Mouse (Mus musculus): ENCODE measurements at regions not wholly inside any gene's neighbourhood (a gene's known extent, or its start where the extent isn't known, plus 50 kb on each side); places are given as distances from the start of the nearest gene placed in this dataset.

DNA sequence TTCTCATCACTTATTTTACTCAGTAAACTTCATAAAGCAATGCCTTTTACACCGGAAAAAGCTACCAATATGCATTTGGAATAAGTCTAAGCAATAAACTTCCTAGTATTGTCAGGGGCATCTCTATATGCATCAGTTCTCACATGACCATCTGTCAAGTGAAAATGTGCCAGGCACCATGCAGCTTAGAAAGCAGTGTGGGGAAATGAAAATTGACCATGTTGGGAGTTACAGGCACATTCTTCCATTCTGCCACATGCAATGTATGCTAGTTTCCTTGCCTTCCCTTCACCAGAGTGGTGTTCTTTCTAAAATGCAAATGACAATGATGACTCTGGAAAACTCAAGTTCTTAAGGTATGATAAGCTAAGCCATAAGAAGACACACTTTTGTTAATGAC, 1322.9 kb downstream of the Cdh11 start:
- H3K9me3 ChIP-seq = no peaks in the 10 kb centered on the region
- no peak for ATAC-seq (ENCODE audit: low FRiP score)
- no peaks in the 10 kb centered on the region for H3K36me3 ChIP-seq (replicated peaks)
- H3K4me3 ChIP-seq (replicated peaks) = no peak overlapping the region
- no peaks in the 10 kb centered on the region for H3K4me1 ChIP-seq
- no peaks in the 10 kb centered on the region for H3K27me3 ChIP-seq
- H3K9ac ChIP-seq = no peak overlapping the region
- no peak overlapping the region for H3K4me2 ChIP-seq
- 90% methylated on average over 1 of the region's 1 CpGs for WGBS
- H3K27ac ChIP-seq = no peak overlapping the region

DNA sequence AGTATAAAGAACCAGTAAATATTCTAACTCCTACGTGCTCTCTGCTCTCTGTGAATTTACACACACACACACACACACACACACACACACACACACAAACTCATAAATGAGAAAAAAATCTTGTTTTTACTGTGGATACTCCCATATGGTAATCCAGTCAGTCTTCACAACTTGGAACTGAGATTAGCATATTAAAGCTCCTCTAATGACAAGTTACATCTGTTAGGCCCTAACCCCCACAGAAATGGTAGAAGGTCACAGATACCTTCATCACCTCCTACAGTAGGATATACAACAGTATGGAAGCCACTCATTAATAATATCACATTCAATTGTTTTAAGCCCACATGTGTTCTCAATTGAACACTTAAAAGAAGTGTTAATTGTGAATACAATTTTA, 1340.7 kb downstream of the Cdh11 start:
- ATAC-seq (ENCODE audit: low FRiP score) = no peak
- Histone ChIP-seq H3K4me1 (no peaks in the 10 kb centered on the region), H3K36me3 (replicated peaks) (no peaks in the 10 kb centered on the region), H3K27ac (no peak overlapping the region), H3K4me2 (no peak overlapping the region), H3K9ac (no peak overlapping the region), H3K9me3 (no peaks in the 10 kb centered on the region), H3K27me3 (no peaks in the 10 kb centered on the region), H3K4me3 (replicated peaks) (no peak overlapping the region)
- 86% methylated on average over 1 of the region's 1 CpGs for WGBS

- Histone ChIP-seq H3K27me3 (no peaks in the 10 kb centered on the region), H3K4me3 (replicated peaks) (no peak overlapping the region), H3K9me3 (no peaks in the 10 kb centered on the region), H3K4me1 (no peaks in the 10 kb centered on the region), H3K9ac (no peak overlapping the region), H3K4me2 (no peak overlapping the region), H3K36me3 (replicated peaks) (no peaks in the 10 kb centered on the region), H3K27ac (no peak overlapping the region)
- ATAC-seq (ENCODE audit: low FRiP score) = no peak
- WGBS = 91% methylated on average over 2 of the region's 2 CpGs
Measured at GRCm38 (mm10) chr8:101442563-101442962, 1342.9 kb downstream of the Cdh11 start.

GRCm38 (mm10) chr8:101435691-101436090, 1349.8 kb downstream of the Cdh11 start:
- H3K27ac ChIP-seq = no peak overlapping the region
- no peak overlapping the region for H3K4me3 ChIP-seq (replicated peaks)
- ATAC-seq (ENCODE audit: low FRiP score) = no peak
- H3K4me2 ChIP-seq = no peak overlapping the region
- 62% methylated on average over 4 of the region's 4 CpGs for whole genome bisulfite sequencing
- no peak overlapping the region for H3K9ac ChIP-seq
- H3K4me1 ChIP-seq = no peaks in the 10 kb centered on the region
- H3K36me3 ChIP-seq (replicated peaks) = no peaks in the 10 kb centered on the region
- H3K9me3 ChIP-seq = no peaks in the 10 kb centered on the region
- no peaks in the 10 kb centered on the region for H3K27me3 ChIP-seq
